Mouse (Mus musculus) stomach, embryonic 14.5 days (tissue): ENCODE results near the gene Enpp5. TPM values are rescaled to one million over a fixed set of nuclear protein-coding genes. Genes with fewer than 3 reads are reported as not detected.

Source experiments
- ATAC-seq: fragments of 200-750 bp; cut with Nextera tagmentation; 2 replicates; pipeline ENCODE4 v1.8.0; 2017; ENCODE audit warnings: low read depth, moderate TSS enrichment; ENCODE audit not compliant: insufficient number of reproducible peaks, insufficient read depth, low FRiP score
- H3K27ac ChIP-seq: fragments of 300-500 bp; sonication (generic); 2 replicates; pipeline ENCODE4 v1.5.1; 2014; ENCODE audit warnings: mild to moderate bottlenecking, low read length, moderate library complexity, mixed read lengths
- H3K27me3 ChIP-seq: fragments of 300-500 bp; sonication (generic); 2 replicates; pipeline ENCODE4 v1.6.1; 2014; ENCODE audit warnings: low read length, control low read depth, mixed read lengths; ENCODE audit not compliant: control insufficient read depth, insufficient read depth
- H3K36me3 ChIP-seq: fragments of 300-500 bp; sonication (generic); 2 replicates; pipeline ENCODE4 v1.6.1; 2014; ENCODE audit warnings: mild to moderate bottlenecking, control low read depth, low read length, moderate library complexity, mixed read lengths; ENCODE audit not compliant: control insufficient read depth, insufficient read depth
- H3K4me1 ChIP-seq: fragments of 300-500 bp; sonication (generic); 2 replicates; pipeline ENCODE4 v1.6.1; 2014; ENCODE audit warnings: low read length, control low read depth, mixed read lengths; ENCODE audit not compliant: control insufficient read depth, insufficient read depth
- H3K4me2 ChIP-seq: fragments of 300-500 bp; sonication (generic); replicated peaks from 2 replicates; pipeline ENCODE4 v1.6.1; 2014; ENCODE audit warnings: low read depth, low read length, control low read depth
- H3K4me3 ChIP-seq: fragments of 300-500 bp; sonication (generic); 2 replicates; pipeline ENCODE4 v1.5.1; 2014; ENCODE audit warnings: low read depth, low read length, control low read depth
- H3K9ac ChIP-seq: fragments of 300-500 bp; sonication (generic); replicated peaks from 2 replicates; pipeline ENCODE4 v1.6.1; 2014; ENCODE audit warnings: low read depth, mild to moderate bottlenecking, control low read depth, low read length, moderate library complexity, mixed read lengths
- H3K9me3 ChIP-seq: fragments of 300-500 bp; sonication (generic); 2 replicates; pipeline ENCODE4 v1.6.1; 2016; ENCODE audit warnings: low read depth, low read length, control low read depth; ENCODE audit not compliant: control insufficient read depth
- WGBS: fragments of 180-500 bp; shearing (Covaris S2); extraction: QIAGEN DNeasy Blood & Tissue Kit; methylation state at CpG from one replicate; pipeline ENCODE4 v1.1.7; 2014; 5-methylcytosine and 5-hydroxymethylcytosine counted together
- polyA plus RNA-seq: library from polyadenylated mRNA; unstranded; fragments of >200 nt; fragmentation: Nextera tagmentation; extraction: Ambion mirVana; gene quantifications from 2 replicates; pipeline ENCODE4 v1.2.1, GENCODE M21; 2014

Enpp5 gene
- 19.1 and 19.9 TPM in 2 replicates for polyA plus RNA-seq

DNA sequence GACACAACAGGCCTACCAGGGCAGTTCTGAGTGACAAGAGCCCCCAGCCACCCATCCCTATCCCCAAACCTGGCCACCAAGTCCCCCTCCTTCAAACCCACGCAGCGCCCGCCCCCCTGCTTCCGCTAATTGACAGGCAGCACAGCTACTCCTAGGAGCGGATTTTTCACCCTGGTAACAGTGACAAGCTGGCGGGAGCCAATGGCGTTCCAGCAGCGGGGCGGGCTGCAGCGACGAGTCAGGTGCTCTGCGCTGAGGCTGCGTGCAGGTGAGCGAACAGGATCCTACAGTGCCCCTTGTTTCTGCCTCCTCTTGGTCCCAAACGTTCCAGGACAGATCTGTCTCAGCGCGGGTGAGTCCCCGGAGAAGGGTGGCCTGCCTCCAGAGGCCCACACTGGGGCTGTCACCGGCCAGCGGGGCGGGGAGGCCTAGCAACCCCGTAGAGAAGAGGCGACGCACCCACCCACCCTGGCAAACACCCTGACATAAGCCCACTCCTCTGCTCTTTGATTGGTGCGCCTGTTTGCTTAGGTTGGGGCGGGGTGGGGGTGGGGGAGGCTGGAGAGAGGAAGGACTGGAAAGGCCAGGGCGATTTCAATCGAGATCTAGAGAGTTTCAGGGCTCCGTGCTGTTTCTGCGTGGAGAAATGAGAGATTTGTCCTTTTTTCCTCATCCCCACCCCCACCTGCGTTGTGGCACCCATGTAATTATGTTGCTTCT is at the start of gene Enpp5:
Gene Enpp5, plus strand, starts transcription at position 183 of the 720 bp plus-strand sequence.
- peak; percentile 96 for ATAC-seq
- Histone ChIP-seq H3K27me3 (no peaks in the 10 kb centered on the region), H3K36me3 (no peaks in the 10 kb centered on the region; the same call in 1 of the 2 replicates), H3K4me1 (no peaks in the 10 kb centered on the region), H3K9me3 (no peaks in the 10 kb centered on the region), H3K27ac (peak within 1 kb of the TSS; percentile 75), H3K9ac (peak within 1 kb of the TSS; percentile 48; the same call in 1 of the 2 replicates), H3K4me3 (peak within 1 kb of the TSS; percentile 58), H3K4me2 (peak within 1 kb of the TSS; percentile 83)
- WGBS: under 1% methylated on average over 31 of the region's 31 CpGs

DNA sequence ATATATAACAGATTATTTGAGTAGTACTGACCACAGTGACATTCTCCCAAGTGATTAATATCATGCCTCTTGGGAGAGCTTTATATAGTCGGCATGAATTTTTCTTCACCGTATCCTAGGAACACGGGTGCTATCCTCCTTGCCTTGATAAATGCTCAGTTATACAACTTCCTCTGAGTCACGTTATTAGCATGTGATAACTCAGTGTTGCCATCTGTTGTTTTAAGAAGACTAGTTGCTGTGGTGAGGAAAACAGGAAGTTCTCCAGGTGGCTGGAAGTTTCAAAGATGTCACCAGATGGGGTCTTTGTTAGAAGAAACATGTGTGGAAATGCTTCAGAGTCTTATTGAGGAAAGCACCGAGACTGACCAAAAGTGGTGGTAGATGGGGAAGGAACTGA is 49.0 kb upstream of the Enpp5 start:
- no peaks in the 10 kb centered on the region for H3K4me1 ChIP-seq
- ATAC-seq: no peak
- H3K9me3 ChIP-seq: no peaks in the 10 kb centered on the region
- no peaks in the 10 kb centered on the region for H3K36me3 ChIP-seq
- H3K4me3 ChIP-seq: no peak overlapping the region
- H3K27ac ChIP-seq: no peak overlapping the region
- H3K4me2 ChIP-seq: no peak overlapping the region
- 54% methylated on average over 5 of the region's 5 CpGs for WGBS
- no peaks in the 10 kb centered on the region for H3K27me3 ChIP-seq
- H3K9ac ChIP-seq: no peak overlapping the region

DNA sequence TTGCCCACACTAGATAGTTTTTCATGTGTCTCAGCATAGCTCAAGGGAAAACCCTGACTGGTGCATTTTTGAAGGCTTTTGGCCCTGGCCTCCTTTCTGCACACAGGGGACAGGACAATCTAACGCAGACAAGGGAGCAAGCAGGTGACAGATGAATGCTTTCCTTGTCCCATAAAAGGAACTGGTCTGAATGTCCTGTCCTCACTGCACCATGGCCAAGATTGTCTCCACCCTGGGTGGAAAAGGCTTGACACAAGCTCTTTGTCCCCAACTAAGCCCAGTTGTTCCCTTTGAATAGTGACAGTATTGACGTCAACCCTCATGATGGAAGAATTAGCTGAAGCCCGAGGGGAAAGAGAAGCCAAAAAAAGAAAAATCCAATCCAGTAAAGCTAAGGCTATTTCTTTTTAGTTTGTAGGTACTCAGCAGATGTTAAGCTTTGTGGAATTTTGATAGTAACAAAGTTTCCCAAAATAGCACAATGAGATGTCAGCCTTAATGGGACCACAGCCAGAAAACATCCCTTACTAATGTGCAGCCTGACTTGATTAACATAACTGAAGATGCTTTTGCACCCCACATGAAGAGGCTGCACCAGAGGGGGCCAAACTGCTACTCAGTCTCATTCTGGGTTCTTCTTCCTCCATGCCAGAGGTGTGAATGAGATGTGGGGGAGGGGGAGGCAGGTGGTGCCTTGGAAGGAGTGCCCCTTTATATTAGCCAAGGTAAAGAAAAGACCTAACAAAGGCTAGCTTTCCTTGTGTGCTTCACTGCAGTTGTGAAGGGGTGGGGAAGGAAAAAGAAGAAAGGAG is 47.6 kb upstream of the Enpp5 start:
- H3K27ac ChIP-seq: no peak overlapping the region

DNA sequence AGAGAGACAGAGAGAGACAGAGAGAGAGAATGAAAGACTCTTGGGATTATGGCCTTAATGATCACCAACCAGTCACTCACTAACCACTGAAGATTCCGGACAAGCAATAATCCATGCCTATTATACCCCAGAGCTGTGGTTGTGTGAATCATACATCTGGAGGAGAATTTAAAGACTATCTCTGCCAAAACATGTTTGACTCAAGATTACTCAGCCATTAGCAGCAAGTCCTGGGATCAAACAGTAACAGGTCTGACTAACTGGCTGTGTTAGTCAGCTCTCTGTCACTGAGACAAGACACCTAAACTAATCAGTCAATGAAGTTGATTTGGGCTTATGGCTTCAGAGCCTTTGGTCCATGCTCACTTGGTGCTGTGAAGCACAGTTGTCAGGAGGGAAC is 43.6 kb upstream of the Enpp5 start:
- Histone ChIP-seq H3K9ac (no peak overlapping the region), H3K4me1 (no peaks in the 10 kb centered on the region), H3K27ac (no peak overlapping the region), H3K9me3 (no peaks in the 10 kb centered on the region), H3K4me3 (no peak overlapping the region), H3K36me3 (no peaks in the 10 kb centered on the region), H3K27me3 (no peaks in the 10 kb centered on the region), H3K4me2 (no peak overlapping the region)
- 96% methylated on average over 1 of the region's 1 CpGs for WGBS
- no peak for ATAC-seq

More for the DNA sequence above, 47.6 kb upstream of the Enpp5 start:
- 56% methylated on average over 3 of the region's 3 CpGs for WGBS
- Histone ChIP-seq H3K9me3 (no peaks in the 10 kb centered on the region), H3K27me3 (no peaks in the 10 kb centered on the region), H3K9ac (no peak overlapping the region), H3K4me2 (no peak overlapping the region), H3K4me1 (no peaks in the 10 kb centered on the region), H3K4me3 (no peak overlapping the region), H3K36me3 (no peaks in the 10 kb centered on the region)
- ATAC-seq: no peak

DNA sequence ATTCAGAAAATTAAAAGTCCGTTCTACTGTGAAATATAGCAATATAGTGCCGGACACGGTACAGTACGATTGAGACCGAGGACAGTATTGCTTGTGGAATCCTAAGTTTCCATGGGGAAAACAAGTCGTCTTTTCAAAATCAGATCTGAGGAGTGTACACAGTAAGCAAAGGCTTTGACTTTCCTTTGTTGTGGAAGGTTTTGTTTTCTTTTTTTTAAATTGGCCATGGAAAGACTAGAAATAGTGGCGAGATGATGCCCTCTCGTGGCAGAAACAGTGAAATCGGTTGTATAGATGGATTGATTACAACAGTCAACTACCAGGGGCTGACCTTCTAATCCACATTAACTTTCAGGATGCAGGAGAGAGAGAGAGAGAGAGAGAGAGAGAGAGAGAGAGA is 40.0 kb upstream of the Enpp5 start:
- Histone ChIP-seq H3K27me3 (no peaks in the 10 kb centered on the region), H3K36me3 (no peaks in the 10 kb centered on the region), H3K4me2 (no peak overlapping the region), H3K9me3 (no peaks in the 10 kb centered on the region), H3K27ac (no peak overlapping the region), H3K4me3 (no peak overlapping the region), H3K9ac (no peak overlapping the region), H3K4me1 (no peaks in the 10 kb centered on the region)
- ATAC-seq: no peak
- WGBS: 64% methylated on average over 9 of the region's 9 CpGs

DNA sequence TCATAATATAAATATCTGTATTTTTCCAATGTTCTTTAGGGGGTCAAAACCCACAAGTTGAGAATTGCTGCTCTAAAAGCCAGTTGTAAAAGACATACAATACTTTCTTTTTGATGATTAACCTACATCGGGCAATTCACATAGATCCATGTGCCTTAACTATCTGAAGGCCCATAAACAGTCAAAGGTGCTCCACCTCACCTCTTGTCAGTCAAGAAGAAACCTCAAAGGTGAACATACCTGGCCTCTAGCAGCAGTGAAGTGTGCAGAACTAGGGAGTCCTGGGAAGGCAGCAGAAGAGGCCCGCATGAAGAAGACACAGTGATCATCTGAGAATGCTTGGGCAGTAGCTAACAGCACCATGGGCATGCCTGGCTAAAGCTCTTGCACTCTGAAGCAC is 38.2 kb upstream of the Enpp5 start:
- no peaks in the 10 kb centered on the region for H3K36me3 ChIP-seq
- no peaks in the 10 kb centered on the region for H3K9me3 ChIP-seq
- no peak overlapping the region for H3K4me2 ChIP-seq
- no peaks in the 10 kb centered on the region for H3K4me1 ChIP-seq
- no peak for ATAC-seq
- no peaks in the 10 kb centered on the region for H3K27me3 ChIP-seq
- no peak overlapping the region for H3K4me3 ChIP-seq
- 83% methylated on average over 2 of the region's 2 CpGs for WGBS
- no peak overlapping the region for H3K9ac ChIP-seq
- no peak overlapping the region for H3K27ac ChIP-seq

DNA sequence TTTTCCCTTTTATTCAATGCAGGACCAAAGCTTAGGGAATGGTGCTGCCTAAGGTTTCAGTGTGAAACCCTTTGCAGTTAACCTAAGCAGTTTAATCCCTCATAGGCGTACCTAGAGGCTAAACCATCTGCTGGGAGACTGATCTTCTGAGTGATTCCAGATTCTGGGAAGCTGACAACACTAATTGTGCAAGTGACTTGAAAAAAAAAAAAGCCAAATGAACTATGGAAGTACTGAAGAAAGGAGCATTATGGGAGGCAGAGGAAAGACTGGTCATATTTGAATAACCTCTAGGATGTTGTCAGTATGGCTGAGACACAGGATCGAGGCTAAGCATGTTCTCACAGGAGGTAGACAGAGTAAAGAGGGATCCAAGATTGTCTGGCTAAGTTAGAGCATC is 36.3 kb upstream of the Enpp5 start:
- Histone ChIP-seq H3K4me1 (no peaks in the 10 kb centered on the region), H3K4me2 (no peak overlapping the region), H3K4me3 (no peak overlapping the region), H3K9me3 (no peaks in the 10 kb centered on the region), H3K27me3 (no peaks in the 10 kb centered on the region), H3K27ac (no peak overlapping the region), H3K9ac (no peak overlapping the region), H3K36me3 (no peaks in the 10 kb centered on the region)
- no peak for ATAC-seq
- WGBS: 74% methylated on average over 2 of the region's 2 CpGs

DNA sequence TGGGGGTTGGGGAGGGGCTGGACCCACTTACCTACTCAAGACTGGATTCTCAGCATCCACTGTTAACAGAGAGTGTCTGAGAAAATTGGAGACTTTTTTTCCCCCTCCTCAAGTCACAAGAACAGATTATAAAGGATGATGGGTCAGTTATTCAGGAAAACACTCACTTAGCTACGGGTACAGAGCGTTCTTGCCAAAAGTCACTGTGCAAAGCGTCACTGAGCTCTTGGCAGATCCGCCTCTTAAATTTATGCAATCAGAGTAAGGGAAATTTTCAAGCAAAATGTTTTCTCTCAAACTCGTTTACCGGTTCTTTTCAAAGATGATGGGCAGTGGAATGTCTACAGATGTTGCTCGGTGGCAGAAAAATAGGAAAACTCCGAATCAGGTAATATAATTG is 35.8 kb upstream of the Enpp5 start:
- no peaks in the 10 kb centered on the region for H3K27me3 ChIP-seq
- 83% methylated on average over 8 of the region's 8 CpGs for WGBS
- no peak for ATAC-seq

More for the DNA sequence above, 35.8 kb upstream of the Enpp5 start:
- no peaks in the 10 kb centered on the region for H3K9me3 ChIP-seq
- H3K27ac ChIP-seq: no peak overlapping the region
- H3K4me2 ChIP-seq: no peak overlapping the region
- no peaks in the 10 kb centered on the region for H3K36me3 ChIP-seq
- H3K4me3 ChIP-seq: no peak overlapping the region
- no peak overlapping the region for H3K9ac ChIP-seq
- no peaks in the 10 kb centered on the region for H3K4me1 ChIP-seq
